Mouse (Mus musculus) lung, postnatal 25 days (tissue): ENCODE data around the gene Tmem201.
A peak's percentile ranks its signal among the peaks of the same experiment; 100 is the strongest.

Source experiments
- DNase-seq: peaks from one replicate; pipeline ENCODE4 v3.0.0; 2022; ENCODE audit warnings: low spot score

Tmem201 gene

DNA sequence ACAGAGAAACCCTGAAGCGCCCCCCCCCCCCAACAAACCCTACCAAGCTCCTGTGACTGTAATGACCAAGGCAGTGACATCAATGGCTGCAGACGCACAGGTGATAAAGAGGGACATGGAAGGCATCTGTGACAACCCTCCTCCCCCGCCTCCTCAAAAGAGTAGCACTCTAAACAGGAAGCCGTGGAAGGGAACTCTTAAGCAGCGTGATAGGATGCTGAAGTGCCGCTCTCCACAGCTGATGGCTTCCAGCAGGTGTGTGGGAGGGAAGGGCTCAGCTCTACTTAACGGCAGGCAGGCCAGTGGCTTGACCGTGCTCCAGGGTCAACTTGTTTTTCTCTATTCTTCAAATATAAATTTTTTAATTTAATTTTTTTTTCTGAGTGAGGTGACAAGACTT, 16.7 kb downstream of the Tmem201 start:
- DNase-seq, result no peak

- no peak for DNase-seq
These were observed 18.2 kb downstream of the Tmem201 start for GRCm38 (mm10) chr4:149719686-149720085.

- no peak for DNase-seq
These were observed 23.3 kb downstream of the Tmem201 start for GRCm38 (mm10) chr4:149714542-149714941.

DNA sequence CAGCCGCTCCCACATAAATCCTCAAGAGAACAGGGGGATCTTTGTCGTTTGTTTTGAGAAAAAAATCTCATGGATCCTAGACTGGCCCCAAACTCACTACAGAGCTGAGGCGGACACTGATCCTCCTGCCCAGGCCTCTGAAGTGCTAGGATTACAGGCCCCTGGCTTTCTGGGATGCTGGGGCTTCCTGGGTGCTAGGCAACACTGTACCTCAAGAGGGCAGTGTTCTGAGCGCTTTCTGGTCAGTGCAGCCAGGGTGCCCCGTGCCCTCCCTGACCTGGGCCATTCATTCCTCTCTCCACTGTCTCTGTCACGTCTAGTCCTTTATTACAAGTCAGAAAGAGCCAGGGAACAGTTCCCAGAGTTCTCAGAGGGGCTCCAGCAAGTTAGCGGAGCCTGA, 25.9 kb downstream of the Tmem201 start:
- DNase-seq, result peak; percentile 18

- no peak for DNase-seq
These were observed 26.4 kb downstream of the Tmem201 start for GRCm38 (mm10) chr4:149711485-149711884.

- peak; percentile 87 for DNase-seq
These were observed 27.3 kb downstream of the Tmem201 start for GRCm38 (mm10) chr4:149710510-149710909.

GRCm38 (mm10) chr4:149705941-149706340, 31.9 kb downstream of the Tmem201 start:
- DNase-seq, result peak; percentile 28

DNA sequence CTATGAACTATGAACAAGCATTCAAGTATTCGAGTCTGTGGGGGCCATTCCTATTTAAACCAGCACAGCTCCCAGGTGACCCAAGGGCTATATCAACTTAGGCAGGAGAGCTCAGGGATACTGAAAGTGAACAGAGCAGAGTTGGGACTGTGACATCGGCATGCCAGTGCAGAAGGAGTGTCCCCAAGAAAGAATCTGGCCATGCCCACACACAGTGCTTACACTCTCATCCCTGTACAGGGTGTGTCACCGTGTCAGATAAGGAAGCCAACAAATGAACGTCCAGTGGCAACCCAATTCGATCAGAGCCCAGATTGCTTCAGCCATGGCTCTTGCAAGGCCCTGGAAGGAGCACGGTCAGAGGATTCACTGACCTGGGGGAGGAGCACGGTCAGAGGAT, 32.5 kb downstream of the Tmem201 start:
- no peak for DNase-seq

DNA sequence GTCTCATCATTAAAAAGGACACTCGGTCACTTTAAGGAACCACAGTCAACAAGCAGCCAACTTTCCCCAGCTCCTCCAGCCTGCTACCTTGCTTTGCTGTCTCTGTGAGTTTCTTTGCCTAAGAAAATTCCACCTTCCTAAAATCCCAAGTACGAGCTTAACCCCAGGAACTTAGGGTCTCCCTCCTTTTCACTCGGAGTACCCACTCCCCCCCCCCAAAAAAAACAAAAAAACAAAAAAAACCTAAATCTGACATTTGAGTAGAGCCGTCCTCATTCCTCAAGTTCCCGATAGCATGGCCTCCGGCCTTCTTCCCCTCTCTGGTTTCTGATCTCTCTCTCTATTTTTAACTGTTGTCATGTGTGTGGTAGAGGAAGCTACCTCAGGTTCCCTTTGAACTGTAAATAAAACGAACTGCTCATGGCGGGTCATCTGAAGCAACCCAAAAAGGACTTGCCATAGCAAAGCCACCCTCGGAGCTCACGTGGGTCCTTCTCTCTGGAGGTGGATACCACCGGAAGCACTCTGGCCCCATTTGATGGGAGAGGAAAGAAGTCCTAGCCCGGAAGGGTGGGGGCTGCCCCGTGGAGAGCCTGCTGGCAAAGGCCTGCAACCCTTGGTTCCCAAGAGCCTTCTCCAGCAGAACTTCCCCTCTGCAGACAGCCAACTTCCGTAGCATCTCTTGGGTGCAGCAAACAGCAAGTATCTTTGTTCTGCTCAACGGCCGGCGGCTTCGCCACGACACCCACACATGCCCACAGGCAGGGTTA, 35.4 kb downstream of the Tmem201 start, which contains the start of gene Pik3cd:
Gene Pik3cd, minus strand, starts transcription at position 362 of the 770 bp plus-strand sequence.
- DNase-seq, result peak; percentile 64

GRCm38 (mm10) chr4:149701426-149702209, 36.2 kb downstream of the Tmem201 start:
- DNase-seq, result peak; percentile 65

GRCm38 (mm10) chr4:149699953-149700352, 37.9 kb downstream of the Tmem201 start:
- no peak for DNase-seq

DNA sequence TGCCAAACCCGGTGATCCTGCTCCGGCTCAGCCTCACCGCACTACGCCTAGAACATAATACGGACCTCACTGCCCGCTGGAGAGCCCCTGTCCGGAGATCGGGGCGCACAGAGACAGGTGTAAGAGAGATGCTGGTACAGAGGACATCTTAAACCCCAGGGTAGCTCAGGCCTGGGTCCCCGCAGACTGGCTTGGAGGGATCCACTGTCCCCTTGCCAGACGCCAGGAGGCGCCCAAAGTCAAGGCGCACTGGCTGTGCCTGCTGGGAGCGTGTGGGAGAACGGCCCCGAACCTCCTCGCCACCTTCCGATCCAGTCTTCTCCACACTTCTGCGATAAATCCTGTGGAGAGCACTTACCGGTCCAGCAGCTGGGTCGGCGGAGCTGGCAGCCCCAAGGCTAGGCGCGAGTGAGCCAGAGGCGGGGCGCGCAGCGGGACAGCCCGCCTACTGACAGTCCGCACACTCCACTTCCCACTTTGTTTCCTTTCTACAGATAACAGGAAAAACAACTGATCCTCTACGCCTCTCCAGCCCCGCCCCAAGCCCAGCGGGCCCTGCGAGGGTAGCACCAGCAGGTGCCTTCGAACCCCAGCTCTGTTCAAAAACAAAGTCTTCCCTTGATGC, 39.5 kb downstream of the Tmem201 start:
- peak; percentile 68 for DNase-seq

GRCm38 (mm10) chr4:149697506-149698196, 40.2 kb downstream of the Tmem201 start:
- DNase-seq, result peak; percentile 36

DNA sequence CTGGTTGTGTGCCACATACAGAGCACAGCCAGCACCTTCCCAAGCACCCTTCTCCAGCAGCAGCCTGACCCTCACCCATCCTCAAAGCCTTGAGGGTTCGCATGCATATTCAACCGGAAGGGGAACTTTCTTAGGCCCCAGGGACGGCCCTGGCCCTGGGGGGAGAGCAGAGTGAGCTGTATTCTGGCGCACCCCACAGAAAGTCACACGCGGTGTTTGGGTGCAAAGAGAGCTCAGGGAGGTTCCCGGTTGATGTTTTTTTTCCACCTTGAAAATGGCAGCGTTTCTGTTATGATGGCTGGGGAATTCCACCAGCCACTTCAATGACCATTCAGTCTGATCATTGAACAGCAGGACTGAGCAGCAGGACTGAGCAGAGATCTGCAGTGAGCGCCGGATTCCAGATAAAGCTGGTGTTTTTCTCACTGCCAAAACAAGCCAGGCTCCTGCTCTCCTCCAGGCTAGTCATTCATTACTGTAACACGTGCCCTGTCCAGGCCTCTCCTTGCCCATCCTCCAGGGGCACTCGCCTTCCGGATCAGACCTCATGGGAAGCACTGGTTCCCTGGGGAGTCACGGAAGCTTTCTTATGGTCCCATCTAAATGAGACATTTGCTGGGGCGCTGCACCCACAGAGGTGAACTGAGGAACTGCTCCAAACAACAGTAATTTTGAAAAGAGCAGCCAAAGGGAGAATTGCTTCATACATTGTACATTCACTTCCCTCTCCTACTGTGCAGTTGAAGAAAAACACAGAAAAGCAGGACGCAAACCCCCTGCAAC, 41.5 kb downstream of the Tmem201 start:
- no peak for DNase-seq

- DNase-seq, result no peak
These were observed 46.5 kb downstream of the Tmem201 start for GRCm38 (mm10) chr4:149691368-149691767.

DNA sequence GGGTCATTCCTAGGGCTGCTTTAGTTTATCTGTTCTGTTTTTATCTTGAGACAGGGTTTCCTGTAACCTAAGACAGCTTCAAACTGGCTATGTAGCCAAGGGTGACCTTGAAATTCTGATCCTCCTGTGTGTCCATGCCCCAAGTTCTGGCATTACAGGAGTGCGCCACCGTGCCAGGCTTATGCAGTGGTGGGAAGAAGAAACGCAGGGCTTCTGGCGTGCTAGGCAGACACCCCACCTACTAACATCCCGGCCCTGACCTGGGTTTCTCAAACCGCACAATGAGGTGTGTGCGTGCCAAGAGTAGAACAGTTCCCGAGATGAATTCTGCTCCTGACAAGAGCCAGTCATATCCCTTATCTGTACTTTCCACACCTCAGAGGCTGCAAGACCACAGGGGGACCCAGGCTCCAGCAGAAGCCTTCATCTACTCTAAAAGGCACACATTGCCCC, 47.0 kb downstream of the Tmem201 start:
- no peak for DNase-seq

GRCm38 (mm10) chr4:149689822-149690700, 47.8 kb downstream of the Tmem201 start:
- no peak for DNase-seq

DNA sequence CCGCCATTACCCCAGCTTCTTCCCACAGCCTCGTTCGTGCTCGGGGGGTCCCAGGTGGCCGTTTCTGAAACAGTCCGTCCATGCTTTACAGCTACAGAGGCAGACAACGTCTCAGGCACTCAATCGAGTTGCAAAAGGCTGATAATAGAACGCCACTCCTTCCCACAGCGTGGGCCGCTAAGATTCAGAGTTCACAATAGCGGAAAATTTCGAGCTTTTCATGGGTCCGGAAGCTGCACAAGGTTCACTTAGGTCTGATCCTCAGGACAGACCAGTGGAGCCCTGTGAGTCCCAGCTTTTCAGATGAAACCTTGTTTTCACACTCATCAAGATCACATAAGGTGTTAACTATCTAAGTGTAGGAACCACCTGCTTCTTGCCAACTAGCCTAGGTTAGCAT, 49.0 kb downstream of the Tmem201 start:
- no peak for DNase-seq

- no peak for DNase-seq
These were observed 52.8 kb downstream of the Tmem201 start for GRCm38 (mm10) chr4:149684841-149685623.
